Mouse (Mus musculus) left cerebral cortex, postnatal 36 days (tissue): ENCODE measurements around the gene Mmd2. TPM values are rescaled to one million over a fixed set of nuclear protein-coding genes. Genes with fewer than 3 reads are reported as not detected.

Source experiments
- DNase-seq, 2 experiments: peaks; one replicate each; pipeline ENCODE4 v3.0.0; 2021 to 2022; ENCODE audit warnings: low spot score in 2 of 2, mixed read lengths in 1 of 2
- intact Hi-C: fragments of 180-260 bp; cut with DNase I; formaldehyde crosslinking; loops from one replicate; pipeline ENCODE4 v1.15.1; 2025
- total RNA-seq, 2 experiments: library from RNA; stranded (reverse); gene quantifications; 2 replicates each; pipeline ENCODE4 v1.2.3; 2021

Gene Mmd2
- total RNA-seq, 2 experiments from 2014 or later: 102 to 108 TPM

DNA sequence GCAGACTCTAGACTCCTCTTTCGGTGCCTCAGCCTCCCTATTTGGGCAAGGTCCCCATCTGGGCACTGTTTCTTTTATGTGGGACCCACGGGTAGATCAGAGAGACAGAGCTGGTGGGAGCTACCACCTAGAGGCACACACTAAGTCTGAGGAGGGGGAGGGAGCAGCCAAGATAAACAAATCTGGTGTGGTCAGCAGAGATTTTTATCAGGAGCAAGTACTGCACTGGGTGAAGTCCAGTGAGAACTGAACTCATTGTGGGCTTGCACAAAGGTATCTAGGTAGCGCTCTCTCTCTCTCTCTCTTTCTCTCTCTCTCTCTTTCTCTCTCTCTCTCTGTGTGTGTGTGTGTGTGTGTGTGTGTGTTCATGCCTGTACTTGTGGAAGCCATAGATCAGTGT is 5.9 kb upstream of the Mmd2 start:
- intact Hi-C loops: no loop called here
- DNase-seq: no peak

DNA sequence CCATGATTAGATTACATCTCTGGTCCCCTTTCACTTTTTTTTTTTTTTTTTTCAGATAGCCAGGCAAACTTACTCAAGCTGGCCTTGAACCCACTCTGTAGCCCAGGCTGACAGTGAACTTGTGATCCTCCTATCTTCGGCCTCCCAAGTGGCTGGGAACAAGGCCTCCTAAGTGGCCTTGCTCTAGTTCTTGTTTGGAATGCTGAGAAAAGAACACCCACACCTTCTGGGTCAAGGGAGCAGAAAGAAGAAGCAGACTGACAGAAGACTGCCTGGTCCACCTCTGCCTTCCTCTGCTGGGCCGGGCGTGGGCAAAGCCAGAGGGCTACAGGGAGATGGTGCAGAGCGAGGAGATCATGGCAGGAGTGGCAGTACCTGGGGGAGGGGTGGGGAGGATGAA is 1.8 kb upstream of the Mmd2 start:
- intact Hi-C loops: no loop called here
- DNase-seq: no peak

DNA sequence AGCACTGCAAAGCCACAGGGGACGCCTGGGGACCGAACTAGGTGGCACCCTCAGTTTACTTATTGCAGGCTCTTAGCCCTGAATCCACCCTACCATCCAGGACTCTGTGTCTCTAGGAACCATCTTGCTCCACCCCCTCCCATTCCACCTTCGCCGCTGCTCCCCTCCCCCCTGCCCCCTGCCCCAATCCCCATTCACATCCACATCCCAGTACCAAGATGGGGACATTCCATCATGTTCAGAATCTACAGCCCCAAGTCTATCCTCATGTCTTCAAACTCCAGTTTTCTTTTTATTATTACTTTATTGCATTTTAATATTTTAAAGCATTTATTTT is 357 bp upstream of the Mmd2 start:
- no peak for DNase-seq
- intact Hi-C loops: no loop called here

DNA sequence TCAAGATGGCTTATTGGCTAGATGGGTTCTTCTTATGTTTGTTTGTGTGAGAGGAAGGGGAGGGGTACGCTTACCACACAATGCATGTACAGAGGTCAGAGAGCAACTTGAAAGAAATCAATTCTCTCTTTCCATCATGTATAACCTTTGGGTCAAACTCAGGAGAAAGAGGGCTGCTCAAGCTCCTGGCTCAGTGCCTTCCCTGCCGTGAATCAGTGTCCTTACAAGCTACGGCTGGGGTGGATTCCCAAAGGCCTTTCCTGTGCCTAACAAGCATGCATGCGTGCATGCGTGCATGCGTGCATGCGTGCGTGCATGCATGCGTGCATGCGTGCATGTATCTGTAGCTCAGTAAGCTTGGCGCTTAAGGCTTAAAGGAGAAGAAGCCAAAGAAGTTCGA is 3.3 kb downstream of the Mmd2 start:
- intact Hi-C loops: no loop called here
- no peak for DNase-seq

DNA sequence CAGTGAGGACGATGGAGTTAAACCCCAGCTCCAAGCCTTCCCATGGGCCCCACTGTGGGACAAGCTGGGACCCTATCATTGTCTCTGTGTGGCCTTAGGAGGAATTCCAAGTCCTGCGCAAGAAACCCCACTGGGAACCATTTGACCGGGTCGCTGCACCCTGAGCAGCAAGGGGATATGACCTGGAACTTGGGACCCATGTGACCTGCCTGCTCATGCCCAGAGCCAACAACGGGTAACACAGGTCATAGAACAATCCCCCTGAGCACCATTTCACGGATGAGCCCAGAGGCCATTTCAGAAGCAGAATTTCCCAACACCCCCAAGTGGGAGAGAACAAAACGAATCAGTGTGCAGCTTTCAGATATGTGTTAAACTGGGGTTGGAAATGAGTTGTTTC is 4.2 kb downstream of the Mmd2 start:
- intact Hi-C loops: no loop called here

DNA sequence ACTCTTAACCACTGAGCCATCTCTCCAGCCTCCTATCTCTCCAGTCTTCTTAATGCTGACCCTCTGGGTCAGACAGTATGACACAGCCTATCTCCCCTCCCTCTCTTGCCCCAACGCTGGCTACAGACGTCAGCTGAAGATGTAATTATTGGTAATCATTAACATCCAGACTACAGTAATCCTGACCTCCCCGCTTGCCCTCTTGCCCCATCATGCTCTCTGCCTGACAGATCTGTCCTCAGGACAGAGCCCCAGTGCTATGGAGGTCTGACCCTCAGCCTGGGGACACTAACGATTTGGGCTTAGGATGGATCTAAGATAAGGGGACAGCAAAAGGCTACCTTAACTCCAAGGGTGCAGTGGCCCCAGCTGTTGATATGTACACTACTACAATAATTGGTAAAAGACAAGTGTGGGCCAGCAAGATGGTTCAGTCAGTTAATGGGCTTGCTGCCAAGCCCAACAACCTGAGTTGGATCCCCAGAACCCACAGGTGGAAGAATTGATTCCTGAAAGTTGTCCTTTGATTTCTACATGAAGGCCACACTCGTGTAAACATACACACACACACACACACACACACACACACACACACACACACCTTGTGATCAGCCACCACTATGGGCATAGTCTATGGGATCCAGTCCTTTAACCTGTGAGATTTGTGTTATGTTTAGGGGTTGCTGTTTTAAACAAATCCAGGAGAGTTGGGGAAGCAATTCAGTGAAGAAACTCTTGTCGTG is 10.8 kb downstream of the Mmd2 start:
- intact Hi-C loops: no loop called here
- DNase-seq: no peak

More for the DNA sequence above, 4.2 kb downstream of the Mmd2 start:
- no peak for DNase-seq

DNA sequence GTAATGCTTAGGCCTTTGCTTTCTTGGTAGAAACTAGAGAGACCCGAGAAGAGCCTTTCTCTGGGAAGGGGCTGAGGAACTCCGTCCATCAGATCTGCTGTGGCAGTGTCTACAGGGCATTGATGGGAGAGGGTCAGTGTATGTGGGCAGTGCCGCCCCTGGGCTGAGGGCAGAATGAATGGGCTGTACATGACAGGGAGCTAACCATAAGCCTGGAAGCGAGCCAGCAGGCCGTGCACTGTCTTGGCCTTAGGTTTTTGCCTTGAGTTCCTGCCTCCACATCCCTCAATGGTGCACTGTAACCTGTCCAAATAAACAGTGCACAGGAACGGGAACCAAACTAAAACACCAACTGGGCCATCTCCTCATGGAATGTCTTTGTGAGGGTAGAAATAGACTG is 11.9 kb downstream of the Mmd2 start:
- intact Hi-C loops: no loop called here
- no peak for DNase-seq

DNA sequence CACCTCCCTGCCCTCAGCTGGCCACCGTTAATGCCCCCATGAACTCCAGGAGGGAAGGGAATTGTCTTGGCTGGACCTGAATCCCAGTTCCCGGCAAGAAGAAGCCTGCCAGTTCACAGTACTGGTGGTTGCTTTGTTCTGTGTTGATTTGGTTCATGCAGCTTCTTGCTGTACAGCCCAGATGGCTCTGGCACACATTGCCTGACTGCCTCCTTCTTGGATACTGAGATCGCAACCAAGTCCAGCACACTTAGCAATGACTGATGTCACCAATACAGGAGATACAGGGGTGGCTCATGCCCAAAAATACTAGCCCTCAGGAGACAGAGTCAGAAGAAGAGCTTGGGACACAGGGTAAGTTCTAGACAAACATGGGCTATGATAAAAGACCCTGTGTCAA is 12.9 kb downstream of the Mmd2 start:
- intact Hi-C loops: no loop called here
- peak; percentile 41 to 43 for DNase-seq

DNA sequence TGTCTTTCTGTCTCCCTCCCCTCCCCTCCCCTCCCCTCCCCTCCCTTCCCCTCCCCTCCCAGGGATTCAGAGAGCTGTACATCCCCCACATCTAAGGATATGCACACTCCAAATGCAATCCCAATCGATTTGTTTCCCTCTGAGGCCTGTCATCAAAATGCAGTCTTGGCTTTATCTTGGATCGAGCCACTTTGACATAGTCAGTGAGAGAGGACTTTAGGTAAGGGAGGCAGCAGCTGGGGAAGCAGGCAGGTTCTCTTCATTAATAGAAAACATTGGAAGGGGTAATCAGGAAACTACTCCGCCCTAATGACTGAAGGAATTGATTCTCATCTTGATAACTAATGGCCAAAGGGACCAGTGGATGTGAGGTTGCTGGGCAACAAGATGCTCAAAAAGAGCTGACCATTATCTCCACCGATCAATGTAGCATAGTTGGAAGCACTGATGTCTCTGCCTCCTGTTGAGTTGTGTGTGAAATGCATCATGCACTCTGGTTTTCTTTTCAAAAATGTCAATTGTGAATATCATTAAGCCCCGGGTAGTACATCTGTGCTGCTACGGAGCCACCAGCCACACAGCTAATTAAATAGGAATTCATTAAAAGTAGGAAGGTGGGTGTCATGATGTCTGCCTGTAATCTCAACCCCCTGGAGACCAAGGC is 17.5 kb downstream of the Mmd2 start:
- intact Hi-C loops: no loop called here
- DNase-seq: no peak

DNA sequence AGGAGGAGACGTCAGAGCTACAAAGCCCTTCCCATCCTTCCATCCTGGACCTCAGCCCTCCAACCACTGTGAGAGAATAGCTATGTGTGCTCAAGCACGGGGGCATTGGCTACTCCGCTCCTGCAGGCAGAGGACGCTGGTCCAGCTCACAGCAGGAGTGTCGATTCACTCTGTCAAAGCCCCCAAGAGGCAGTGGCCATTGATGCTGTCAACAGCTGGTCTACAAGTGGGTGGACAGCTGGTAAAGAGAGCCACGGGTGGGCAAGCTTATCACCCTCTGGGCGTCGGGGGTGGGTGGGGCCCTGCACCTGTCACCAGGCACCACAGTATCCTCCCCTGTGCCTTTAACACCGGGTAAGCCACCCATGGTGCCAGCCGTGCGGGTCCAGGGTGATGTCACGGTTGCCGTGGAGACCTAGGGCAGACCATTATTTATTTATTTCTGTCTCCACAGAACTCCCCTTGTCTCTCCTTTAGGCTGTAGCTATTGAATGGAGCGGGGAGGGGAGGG is 24.9 kb downstream of the Mmd2 start:
- peak in 1 of 2 experiments; percentile 49 for DNase-seq
- intact Hi-C loops: no loop called here

DNA sequence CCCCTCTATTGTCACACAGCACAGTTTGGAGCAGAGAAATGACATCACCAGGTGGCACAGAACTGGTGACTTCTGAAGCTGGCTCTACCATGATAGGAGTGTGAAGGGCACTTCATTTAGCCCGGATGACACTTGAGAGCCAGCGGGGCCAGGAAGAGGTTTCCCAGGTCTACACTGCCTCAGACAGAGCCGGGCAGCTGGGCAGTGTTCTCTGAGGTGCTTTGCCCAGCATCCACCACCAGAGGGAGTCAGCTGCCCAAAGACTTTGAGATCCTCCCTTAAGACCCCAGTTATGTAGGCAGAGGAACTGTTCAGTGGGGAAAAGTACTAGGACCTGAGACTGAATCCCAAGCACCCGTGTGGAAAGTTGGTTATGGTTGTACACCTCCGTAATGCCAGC is 27.1 kb downstream of the Mmd2 start:
- peak; percentile 54 to 55 for DNase-seq
- intact Hi-C loops: loop anchor here (1.0 kb wide), 1 partner anchor 39 kb away; no protein-coding TSS in a partner anchor

DNA sequence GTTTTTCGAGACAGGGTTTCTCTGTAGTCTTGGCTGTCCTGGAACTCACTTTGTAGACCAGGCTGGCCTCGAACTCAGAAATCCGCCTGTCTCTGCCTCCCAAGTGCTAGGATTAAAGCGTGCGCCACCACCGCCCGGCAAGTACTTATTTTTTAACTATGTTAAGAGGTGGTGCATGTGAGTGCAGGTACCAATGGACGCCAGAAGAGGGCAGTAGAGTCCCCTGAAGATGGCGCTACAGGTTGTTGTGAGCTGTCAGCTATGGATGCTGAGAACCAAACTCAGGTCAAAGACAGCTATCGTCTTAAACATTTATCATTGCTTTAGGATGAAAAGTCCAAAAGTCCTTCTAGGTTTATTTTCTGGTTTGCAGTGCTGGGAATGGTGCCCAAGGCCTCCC is 30.4 kb downstream of the Mmd2 start:
- intact Hi-C loops: no loop called here
- no peak for DNase-seq

DNA sequence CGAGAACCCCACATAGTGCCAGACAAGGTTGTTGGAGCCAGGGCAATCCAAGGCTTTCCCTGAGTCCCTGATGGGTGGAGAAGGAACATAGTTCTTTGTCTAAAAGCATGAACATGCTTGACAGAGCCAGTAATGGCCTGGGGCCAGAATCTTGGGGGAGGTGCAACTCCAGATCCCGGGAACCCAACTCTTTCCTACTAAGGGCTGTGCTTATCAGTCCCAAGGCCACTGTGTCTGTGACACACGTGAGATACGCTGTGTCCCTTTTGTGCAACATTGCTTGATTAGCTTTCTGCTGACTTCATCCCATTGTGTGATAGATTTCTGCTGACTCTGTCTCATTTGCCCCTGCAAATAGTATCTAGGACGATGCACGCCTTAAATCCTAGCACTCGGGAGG is 31.8 kb downstream of the Mmd2 start:
- intact Hi-C loops: no loop called here
- no peak for DNase-seq

DNA sequence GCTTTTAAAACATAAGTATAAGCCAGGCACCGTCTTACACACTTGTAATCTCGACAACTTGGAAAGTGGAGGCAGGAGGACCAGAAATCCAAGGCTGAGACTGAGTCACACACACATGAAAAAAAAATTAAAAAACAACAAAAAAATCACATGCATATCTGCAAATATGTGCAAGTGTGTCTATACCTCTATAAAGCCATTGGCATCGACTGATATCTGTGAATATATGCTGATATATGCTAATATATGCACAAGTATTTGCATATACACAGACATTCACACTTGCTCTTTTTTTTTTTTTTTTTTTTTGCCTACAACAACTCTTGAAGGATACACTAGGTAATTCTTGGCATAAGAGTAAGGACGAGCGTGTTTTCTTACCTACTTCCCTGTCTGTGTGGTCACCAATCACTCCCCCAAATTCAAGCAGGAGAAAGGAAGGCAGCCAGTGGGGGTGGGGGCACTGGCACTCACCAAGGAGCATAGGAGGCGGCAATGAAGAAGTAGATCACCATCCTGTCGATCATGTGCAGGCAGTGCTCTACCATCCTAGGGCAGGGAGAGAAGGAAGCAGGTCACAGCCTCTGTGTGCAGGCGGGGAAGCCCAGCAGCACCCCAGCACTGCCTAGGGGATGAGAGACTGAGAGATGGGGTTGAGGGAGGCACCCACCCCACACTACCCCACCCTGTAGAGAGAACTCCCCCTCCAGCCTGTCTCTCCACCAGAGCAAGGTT is 34.1 kb downstream of the Mmd2 start:
- intact Hi-C loops: no loop called here

DNA sequence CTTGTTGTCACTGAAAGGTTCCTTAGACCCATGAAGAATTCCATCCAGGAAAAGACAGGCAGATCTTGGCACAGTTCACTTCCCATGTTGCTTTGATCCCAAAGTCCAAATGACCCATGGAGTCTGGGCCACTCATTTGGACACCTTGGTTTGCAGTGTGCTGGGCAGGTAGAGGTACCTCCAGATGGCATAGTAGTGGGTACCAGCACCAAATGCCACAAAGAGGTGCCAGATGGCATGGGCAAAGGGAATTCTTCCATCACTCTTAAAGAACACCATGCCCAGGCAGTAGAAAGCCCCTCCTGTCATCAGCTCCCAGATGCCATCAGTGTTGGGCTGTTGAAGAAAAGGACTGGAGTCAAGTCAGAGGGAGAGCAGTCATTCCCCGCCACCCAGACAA is 44.0 kb downstream of the Mmd2 start:
- no peak for DNase-seq
- intact Hi-C loops: no loop called here

More for the DNA sequence above, 34.1 kb downstream of the Mmd2 start:
- DNase-seq: no peak

DNA sequence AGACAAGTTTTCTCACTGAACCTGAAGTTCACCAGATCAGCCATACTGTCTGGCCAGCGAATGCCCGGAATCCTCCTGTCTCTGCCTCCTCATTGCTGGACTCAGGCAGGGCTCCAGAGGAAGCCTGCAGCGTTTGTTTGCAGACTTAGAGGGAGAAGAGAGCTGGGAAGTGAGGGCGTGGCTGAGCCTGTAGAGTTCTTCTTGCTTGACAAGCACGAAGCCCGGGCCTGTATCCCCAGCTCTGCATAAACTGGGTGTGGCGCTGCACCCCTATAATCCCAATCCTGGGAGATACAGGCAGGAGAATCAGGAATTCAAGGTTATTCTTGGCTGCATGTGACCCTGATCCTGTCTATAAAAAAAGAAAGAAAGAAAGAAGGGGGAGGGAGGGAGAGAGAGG is 48.3 kb downstream of the Mmd2 start:
- intact Hi-C loops: no loop called here

DNA sequence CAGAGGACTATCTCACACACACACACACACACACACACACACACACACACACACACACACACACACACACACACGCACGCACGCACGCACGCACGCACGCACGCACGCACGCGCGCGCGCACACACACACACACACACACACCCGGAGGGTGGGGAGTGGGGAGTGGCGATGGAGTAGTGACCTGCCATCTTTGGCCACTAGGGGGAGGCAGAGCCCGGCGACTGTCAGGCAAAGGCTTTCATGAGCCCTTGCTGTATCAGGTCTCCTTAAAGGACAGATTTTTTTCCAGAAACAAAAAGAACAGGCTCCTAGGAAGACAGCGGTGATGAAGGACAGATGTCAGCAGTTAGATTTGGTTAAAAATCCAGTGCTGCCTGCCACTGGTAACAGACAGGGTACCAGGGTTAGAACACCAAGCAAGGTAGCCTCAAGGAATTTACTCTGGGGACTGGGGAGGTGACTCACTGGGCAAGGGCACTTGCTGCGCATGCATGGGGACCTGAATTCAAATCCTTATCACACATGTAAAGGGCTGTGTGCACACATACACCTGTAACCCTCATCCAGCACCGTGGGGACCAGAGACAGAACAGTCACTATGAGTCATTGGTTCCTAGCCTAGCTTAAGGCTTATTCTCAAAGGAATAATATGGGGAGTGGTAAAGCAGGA is 51.1 kb downstream of the Mmd2 start:
- intact Hi-C loops: loop anchor here (1.0 to 5.0 kb wide), 2 partner anchors 63 to 160 kb away; no protein-coding TSS in a partner anchor
- DNase-seq: peak; percentile 83

More for the DNA sequence above, 48.3 kb downstream of the Mmd2 start:
- DNase-seq: no peak

DNA sequence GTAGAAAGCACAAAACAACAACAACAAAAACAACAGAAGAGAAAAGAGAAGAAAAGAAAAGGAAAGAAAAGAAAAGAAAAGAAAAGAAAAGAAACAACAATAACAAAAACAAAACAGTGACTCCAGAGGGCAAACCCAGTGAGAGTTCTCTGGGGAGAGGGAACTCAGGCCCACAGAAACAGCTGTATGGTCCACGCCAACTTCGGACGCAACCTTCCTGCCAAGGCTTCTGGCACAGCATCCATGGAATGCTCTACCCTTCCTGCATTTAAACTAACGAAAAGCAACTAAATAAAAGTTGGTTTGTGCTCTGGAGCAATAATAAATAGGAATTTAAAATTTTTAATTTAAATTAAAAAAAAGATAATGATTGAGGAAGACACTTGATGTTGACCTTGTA is 51.9 kb downstream of the Mmd2 start:
- no peak for DNase-seq
- intact Hi-C loops: loop anchor here (1.0 to 5.0 kb wide), 2 partner anchors 64 to 161 kb away; no protein-coding TSS in a partner anchor

DNA sequence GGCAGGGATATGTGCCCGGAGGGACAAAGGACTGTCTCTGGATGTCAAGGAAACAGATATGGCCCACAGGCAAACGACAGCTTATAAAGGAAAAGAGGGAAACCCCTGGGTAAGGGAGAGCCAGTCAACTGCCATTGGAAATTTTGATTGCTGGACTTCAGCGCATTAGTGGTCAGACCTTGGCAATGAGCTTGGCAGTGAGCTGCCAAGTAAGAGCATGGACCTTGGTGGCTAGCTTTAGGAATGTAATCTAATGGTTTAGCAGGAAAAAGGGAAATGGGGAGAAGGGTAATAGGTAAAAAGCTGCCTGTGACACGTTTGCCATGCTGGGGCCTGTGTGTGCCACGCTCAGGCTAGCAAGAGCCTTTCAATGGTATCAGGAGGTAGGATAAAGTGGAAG is 52.7 kb downstream of the Mmd2 start:
- DNase-seq: no peak
- intact Hi-C loops: loop anchor here (5.0 kb wide), 1 partner anchor 161 kb away; no protein-coding TSS in a partner anchor
